Mouse (Mus musculus): ENCODE measurements around the gene Sult5a1.
A peak's percentile ranks its signal among the peaks of the same experiment; 100 is the strongest.
"Not testable (repeated sequence)": the region's sequence is repeated elsewhere in the genome, so short reads cannot be mapped to it uniquely, and the experiment has no call there.

Gene Sult5a1

DNA sequence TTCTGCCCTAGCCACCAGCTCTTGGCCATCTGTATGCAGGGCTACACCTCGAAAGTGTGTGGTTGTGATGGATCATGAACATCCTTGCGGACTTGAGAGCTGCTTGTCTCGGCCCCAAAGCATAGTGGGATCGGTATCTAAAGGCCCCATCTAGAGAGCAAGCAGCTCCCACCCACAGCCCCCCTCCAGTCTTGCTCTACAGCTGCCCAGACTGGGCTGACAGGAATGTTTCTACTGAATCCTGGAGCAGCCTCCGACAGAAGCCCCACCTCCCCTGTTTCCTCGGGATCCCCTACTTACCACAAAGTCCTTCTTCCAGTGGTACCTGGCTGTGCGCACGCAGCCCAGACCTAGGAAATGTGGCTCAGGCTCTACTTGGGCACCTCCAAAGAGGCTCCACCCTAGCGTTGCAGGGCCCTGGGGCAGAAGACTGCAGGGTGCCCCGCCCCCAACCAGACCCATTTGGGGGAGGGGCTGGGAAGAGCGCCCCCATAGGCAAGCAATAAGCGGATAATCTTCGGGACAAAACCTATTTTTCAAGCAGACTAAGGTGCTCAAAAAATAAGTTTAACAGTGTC, at the start of gene Sult5a1:
Gene Sult5a1, minus strand, starts transcription at position 428 of the 578 bp plus-strand sequence.
- no peak for DNase-seq (ENCODE audit: low spot score in 2 of 2)

DNA sequence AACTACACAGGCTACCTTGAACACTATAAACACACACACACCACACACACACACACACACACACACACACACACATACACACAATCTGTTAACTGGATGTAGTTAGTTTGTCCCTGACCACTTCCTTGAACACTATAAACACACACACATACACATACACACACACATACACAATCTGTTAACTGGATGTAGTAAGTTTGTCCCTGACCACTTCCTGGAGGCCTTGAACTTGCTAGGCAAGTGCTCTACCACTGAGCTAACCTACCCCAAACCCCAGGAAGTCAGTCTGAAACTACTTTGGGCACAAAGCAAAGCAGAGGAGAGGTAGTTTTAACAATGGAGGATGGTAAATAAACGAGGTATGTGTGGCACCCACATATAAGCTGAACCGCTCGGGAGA, 45.5 kb upstream of the Sult5a1 start:
- no peak for DNase-seq (ENCODE audit: low spot score in 2 of 2)

DNA sequence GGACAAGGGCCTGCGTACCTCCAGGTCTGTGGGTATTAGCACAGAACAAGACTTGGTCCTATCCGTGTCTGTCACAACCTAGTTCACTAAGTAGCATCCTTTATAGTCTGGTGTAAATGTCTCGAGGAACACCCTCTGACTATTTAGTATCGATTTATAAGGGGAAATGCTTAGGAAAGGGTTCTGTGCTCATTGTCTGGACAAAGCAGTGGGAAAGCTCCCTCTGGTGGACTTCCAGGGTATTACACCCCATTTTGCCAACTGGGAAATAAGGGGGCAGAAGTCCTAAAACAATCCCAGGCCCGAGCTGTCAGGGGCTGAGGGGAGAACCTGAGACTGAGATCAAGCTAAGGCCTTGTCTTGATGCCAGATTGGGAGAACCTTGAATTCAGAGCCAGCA, 44.2 kb upstream of the Sult5a1 start:
- DNase-seq (ENCODE audit: low spot score in 2 of 2) = peak in 1 of 2 experiments; percentile 61

DNA sequence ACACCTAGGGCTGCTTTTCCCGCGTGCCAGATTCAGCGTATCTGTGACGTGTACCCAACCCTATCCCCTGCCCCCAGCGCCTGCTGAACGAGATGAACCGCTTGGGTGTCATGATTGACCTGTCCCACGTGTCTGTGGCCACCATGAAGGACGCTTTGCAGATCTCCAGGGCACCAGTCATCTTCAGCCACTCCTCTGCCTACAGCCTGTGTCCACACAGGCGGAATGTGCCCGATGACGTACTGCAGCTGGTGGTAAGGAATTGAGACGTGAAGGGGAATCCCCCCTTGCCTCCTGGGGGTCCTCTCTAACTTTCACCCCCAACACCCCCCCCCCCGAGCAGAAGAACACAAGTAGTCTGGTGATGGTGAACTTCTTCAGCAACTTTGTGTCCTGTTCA, 41.7 kb upstream of the Sult5a1 start:
- no peak for DNase-seq (ENCODE audit: low spot score in 2 of 2)

DNA sequence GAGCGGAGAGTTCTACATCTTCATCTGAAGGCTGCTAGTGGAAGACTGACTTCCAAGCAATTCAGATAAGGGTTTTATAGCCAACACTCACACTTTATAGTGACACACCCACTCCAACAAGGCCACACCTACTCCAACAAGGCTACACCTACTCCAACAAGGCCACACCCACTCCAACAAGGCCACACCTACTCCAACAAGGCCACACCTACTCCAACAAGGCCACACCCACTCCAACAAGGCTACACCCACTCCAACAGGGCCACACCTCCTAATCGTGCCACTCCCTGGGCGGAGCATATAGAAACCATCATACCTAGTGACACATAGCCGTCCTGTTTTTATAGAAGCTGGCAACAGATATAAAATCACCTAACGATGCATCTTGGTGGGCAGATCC, 38.9 kb upstream of the Sult5a1 start:
- not testable (repeated sequence) for DNase-seq (ENCODE audit: low spot score in 2 of 2)

DNA sequence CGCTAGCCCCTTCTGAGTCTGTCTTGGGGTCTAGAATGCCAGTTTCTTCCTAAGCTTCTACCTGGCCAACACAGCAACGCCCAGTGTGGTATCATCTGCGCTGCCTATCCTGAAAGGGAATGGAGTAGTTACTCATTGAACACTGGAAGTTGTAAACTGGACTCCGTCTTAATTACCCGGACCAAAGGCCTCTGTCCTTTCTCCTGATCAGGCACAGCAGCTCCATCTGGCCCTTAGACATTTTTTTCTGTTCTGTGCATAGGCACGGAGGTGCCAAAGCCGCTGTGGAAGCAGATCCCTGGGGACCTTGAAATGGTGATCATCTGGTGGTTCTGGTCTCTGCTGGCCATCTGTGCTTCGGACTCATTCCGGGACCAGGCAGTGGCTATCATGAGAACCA, 35.7 kb upstream of the Sult5a1 start:
- DNase-seq (ENCODE audit: low spot score in 2 of 2) = no peak

DNA sequence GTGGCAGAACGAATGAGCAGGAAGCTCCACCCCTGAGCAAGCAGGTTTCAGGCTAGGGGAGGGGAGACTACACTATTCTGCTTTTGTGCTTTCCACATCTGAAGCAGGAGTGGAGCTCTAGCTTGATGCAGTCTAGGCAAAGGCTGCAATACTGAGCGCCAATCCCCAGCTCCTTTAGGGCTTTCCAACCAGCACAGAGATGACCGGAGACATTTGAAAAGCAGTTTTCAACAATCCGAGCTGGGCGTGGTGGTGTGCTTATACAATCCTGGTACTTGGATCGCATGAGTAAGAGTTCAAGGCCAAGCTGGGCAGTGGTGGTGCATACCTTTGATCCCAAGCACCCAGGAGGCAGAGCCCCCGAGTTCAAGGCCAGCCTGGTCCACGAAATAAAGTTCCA, 33.8 kb upstream of the Sult5a1 start:
- no peak for DNase-seq (ENCODE audit: low spot score in 2 of 2)

DNA sequence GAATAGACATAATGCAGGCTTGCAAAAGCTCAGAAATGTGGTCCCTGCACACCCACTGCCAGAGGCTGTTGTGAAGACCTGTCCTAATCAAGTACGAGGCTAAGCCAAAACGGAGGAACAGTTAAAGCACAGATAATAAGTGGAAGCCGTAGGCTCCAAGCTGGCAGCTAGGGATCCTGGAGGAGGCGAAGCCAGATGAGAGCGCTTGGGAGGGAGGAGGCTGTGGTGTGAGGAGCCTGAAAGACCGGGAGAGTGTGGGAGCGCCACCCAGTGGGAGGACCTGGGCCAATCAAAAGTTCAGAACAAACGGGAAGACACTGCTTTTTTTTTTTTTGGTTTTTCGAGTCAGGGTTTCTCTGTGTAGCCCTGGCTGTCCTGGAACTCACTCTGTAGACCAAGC, 32.6 kb upstream of the Sult5a1 start:
- DNase-seq (ENCODE audit: low spot score in 2 of 2) = peak; percentile 41 to 67

DNA sequence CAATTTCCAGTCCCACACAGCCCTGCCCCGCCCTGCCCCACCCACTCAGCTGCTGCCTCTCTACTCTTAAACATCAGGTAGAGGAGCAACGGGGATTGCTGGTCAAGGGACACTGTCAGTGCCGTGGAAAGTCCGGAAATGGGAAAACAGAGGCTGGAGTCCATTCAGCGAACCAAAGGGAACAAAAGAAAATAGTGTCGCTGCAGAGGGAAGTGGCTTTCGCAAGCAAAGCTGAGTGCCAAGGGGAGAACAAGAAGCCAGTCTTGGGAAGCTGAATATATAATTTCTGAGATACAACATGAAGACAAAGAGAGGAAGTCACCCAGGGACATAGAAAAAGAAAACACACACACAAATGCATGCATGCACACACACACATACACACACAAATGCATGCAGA, 30.7 kb upstream of the Sult5a1 start:
- no peak for DNase-seq (ENCODE audit: low spot score in 2 of 2)

DNA sequence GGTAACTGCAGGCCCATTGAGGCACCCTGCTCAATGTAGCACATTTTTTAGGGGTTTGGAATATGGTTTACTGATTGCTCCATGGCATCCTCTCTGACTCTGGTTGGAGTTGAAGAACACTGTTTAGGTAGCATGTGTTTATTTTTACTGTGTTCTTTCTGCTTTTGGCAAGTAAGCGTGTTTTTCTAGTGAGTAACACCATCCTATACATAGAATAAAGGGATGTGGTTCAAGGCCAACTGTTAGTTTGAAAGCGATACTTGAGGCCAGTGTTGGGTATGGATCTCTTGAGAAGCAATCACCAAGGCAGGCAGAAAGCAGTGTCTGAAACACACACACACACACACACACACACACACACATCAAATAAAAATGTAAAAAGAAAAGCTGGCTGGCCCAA, 29.9 kb upstream of the Sult5a1 start:
- DNase-seq (ENCODE audit: low spot score in 2 of 2) = no peak

DNA sequence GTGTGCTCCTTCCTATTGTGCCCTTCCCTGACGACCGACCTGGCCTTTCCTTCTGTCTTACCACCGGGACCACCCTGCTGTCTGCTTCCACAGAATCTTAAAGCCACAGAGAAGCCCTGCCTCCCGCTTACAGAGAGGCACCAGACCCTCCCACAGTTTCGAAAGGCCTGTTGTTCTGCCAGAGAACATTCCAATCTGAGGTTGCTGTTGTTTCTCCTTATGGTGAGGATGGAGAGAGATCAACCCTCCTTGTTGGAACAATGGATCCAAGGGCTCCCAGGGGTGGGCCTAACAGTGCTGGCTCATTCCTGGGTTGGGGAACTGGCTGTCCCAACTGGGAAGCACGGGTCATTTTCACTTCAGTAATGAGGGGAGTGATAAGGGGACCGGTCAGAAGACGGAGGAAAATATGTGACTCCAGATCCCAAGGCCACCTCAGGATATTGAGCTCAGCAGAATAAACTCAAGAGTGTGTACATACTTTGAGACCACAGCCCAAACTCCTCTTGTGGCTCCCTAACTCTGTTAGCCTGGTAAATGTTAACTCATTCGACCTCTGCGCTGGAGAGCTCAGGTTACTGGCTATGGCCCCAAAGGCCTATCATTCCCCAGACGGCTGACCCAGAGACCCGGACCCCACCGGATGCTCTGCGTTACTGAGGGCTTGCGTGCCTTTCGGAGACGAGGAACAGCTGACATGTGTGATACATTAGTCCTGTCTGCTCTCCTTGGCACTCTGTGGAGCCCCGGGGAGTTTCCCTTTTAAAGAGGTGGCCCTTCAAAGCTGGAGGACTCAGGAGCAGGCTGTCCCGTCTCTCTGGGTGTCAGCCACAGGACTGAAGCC, 27.7 kb upstream of the Sult5a1 start, which contains the start of gene Dpep1:
Gene Dpep1, plus strand, starts transcription at position 677 of the 844 bp plus-strand sequence.
- DNase-seq (ENCODE audit: low spot score in 2 of 2) = peak in 1 of 2 experiments; percentile 55

DNA sequence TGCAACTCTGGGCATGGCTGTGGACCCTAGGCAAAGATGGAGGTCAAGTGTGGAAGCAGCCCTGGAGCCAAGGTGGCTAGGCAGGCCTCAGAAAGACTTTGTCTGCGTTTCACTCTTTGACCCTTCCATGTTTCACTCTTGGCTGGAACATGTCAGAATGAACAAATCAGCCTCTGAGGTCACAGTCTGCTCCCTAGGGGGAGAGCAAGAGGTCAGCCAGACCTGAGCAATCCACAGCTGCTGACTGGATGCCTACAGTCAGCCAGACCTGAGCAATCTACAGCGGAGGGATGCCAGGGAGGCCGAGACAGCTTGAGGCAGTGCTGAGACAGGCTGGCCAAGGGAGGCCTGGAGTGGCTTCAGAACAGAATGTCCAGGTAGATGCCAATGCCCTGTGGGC, 23.3 kb upstream of the Sult5a1 start:
- no peak for DNase-seq (ENCODE audit: low spot score in 2 of 2)

DNA sequence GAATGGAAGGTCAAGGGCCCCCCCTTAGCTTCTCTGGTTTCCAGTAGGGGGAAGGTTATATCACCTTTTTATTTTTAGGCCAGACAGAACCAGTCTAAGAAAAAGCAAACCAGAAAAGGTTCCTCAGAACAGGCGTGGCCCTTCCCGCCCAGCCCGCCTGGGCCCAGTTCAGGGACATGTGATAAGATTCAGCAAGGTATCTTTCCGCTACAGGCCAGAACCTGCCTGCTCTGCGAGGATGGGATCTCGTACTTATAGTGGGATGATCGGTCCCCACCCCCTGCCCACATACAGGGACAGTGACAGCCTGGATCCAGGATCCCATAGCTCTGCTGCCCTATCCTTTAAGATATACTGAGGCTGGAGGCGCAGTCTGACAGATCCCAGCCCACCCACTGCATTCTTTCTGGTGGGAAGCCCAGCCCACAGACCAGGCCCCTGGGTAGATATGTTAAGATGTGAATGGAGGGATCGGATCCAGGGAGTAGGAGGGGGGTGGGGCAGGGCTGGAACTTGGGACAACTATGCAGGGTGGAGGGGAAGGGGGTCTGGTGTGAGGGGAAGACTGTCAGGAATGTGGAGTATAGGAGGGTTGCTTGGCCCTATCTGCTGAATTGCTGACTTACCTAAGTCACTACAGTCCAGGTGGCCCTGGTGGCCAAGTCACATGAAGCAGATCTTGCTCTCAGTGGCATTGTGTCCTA, 1.9 kb downstream of the Sult5a1 start:
- no peak for DNase-seq (ENCODE audit: low spot score in 2 of 2)

DNA sequence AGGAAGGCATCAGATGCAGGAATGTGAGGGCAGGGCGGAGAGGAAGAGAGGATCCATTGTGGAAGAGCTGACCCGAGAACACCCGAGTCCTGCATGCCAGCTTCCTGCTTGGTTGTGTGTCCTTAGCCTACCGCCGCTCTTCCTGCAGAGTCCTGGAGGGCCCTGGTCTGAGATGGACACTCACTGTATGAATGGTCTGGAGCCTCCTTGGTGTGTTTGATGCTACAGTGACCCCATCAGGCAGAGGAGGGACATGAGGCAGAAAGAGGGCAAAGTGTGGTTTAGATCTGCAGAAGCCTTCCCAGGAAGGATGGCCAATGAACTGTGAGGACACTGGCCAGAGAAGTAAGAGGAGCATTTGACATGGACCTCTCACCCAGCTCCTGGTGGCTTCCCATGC, 2.9 kb downstream of the Sult5a1 start:
- no peak for DNase-seq (ENCODE audit: low spot score in 2 of 2)

DNA sequence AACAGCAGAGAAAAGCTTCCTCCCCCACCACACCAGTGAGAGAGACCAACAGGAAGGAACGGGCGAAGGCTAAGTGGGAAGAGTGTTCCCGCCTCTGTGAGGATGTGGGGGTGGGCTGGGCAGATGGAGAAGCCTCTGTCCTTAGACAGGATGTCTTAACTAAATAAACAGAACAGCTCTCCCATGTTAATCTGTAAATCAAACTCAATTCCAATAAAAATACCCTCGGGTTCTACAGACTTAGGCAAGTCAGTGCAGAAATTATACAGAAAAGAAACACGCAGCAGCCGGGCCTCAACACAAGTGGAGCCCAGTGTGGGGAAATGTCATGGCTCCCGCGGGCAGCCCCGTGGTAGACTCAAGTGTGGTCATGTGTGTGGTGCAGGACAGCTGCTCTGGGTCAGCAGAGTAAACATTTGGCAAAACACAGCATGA, 7.4 kb downstream of the Sult5a1 start:
- DNase-seq (ENCODE audit: low spot score in 2 of 2) = no peak

DNA sequence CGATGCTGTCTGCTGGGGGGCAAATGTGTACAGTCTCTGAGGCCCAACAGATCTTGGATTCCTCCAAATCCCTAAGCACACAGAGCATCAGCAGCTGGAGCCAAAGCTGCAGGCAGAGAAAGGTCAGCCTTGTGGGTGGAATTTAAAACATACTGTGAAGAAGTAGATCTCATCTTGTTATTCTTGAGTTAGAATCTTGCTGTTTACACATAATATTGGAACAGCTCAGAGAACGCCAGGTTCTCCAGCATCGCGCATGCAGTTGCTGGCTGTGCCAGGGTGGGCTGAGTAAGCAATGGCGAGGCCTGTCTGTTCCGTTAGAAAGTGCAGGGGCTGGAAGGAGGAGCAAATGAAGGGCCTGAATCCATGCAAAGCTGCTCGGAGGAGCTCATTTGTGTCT, 11.7 kb downstream of the Sult5a1 start:
- DNase-seq (ENCODE audit: low spot score in 2 of 2) = no peak

DNA sequence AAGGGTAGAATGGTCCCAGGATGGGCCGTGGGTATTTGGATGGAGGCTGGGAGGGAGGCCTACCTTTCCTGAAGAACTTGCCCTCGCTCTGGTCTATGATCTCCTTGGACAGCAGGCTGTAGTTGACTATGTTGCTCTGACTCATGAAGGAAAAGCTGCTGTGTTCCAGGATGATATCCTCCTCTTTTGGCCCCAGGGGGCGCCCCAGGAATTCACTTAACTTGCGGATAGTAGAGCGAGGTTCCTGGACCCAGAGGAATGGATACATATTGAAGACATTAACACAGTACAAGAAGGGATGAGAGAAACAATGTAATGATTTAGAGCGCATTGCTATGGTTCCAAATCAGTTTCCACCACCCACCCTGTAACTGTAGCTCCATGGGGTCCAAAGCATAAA, 12.8 kb downstream of the Sult5a1 start:
- no peak for DNase-seq (ENCODE audit: low spot score in 2 of 2)

DNA sequence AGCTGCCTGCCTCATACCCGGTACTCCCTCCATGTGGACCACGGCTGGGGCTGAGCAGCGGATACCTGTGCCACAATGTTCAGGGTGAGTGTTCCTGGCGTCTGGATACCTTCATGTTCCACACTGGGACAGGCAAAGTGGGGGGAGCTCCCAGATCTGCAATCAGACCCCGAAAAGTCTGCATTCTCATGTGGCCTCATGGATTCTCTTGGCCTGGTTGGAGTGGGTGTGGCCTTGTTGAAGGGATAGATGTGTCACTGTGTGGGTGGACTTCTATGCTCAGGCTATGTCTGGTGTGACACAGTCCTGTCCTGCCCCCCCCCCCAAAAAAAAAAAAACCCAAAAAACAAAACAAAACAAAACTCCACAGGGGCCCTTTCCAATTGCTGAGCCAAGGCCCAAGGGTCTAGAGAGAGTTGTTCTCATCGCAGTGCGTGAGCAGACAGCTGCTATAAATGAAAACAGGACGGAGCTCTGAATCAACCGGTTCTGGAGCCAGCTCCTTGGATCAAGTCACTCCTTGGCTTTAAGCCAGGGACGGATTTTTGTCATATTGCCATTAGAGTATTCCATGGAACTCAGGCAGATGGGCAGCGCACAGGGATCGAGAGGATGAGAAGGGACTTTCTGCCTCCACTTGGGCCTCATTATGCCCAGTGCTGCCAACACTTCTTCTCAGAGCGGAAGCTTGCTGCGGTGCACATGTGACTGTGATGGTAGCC, 16.2 kb downstream of the Sult5a1 start:
- peak in 1 of 2 experiments; percentile 71 for DNase-seq (ENCODE audit: low spot score in 2 of 2)

DNA sequence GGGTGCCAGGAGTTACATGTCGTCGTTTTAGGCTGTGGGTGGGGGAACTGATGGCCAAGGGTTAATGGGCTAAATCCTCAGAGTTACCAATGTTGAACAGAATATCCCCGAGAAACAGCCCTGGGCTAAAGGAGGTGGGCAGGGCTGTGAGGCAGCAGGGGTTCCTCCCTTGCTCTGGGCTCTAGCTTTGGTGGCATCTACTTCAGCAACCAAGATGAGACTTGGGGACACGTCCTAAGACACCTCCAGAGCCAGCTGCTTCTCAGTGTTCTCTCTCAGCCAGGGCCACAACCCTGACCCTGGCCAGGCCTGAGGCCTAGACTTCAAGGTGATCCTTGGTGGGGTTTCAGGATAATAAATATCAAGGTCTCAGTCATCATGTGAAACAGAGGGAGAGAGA, 19.4 kb downstream of the Sult5a1 start:
- no peak for DNase-seq (ENCODE audit: low spot score in 2 of 2)

DNA sequence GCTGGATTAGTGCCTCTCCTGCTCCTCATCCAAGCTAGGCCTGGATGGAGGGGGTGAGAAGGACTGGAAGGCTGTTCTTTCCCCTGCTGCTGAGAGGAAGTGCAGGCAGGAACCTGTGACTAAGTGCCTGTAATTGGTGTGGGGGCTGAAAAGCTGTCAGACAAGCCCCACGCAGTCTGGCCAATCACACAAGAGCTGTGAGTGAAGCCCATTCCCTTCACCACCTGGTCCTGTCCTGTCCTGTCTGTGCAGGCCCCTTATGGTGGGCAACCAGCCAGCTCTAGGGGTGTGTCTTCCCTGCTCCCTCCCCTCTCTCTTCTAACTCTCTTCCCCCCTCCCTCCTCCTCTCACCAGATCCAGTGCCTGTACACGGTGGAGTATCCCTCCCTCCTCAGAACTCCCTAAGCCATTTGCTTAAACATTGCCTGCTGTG, 20.5 kb downstream of the Sult5a1 start:
- peak in 1 of 2 experiments; percentile 43 for DNase-seq (ENCODE audit: low spot score in 2 of 2)

DNA sequence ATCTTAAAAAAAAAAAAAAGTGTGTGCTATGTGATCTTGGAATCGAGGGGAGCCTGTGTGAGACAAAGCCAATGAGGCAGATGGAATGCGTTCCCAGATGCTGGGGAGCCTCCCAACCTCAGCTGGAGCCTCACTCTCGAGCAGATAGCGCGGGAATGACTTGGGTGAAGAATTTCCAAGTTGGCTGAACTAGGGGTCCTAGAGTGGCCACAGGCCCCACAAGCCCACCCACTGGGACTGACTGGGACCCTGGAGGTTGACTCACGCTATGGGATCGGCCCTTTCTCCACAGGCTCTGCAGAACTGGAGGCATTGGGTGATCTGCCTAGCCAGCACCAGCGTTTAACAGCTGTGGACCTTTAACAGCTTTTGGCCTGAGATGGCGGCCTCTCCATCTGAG, 21.8 kb downstream of the Sult5a1 start:
- DNase-seq (ENCODE audit: low spot score in 2 of 2) = no peak

DNA sequence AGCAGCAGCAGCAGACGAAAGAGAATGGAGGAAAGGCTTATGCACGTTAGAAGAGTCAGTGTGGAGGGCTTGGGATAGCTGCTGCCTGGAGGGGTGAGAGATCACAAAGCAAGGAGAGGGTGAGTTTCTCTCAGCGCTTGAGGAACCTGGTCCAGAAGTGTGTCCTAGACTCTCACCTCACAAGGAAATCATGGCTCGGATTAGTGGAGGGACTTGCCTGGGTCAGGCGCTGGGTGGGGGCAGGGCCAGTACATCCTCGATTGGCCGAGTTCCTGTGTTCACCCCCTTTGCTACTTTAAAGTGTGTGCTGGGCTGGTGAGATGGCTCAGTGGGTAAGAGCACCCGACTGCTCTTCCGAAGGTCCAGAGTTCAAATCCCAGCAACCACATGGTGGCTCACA, 22.3 kb downstream of the Sult5a1 start:
- DNase-seq (ENCODE audit: low spot score in 2 of 2) = no peak

Measured in urinary bladder, adult 18-20 months (tissue).